Mouse (Mus musculus): ENCODE measurements around the gene Traip.

DNA sequence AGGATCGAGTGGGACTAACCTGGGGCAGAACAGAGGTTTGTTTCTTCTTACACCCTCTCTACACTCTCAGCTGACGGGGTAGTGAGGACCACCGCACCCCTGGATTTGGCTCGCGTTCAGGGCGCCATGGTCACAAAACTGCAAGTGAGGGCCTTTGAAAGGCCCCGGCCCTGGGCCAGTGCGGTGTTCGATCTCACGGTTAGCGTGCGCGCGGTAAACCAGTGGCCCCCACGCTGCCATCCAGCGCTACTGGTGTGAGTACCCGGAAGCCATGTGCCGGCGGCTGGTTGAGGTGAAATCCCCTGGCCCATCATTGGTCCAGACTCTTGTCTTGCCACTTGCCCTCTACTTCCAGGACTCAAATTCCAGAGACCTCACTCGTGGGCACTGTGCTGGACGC is 45.6 kb downstream of the Traip start:
- TF ChIP-seq CTCF (IDR thresholded peaks at IDR 0.05; ENCODE audit: low read depth) (no peak), EP300 (IDR thresholded peaks at IDR 0.05; ENCODE audit: low read depth) (no peak)
